Mouse (Mus musculus) B cell, adult 2 months (primary cell): Measurements from ENCODE around the gene Tsx.

Experiments used
- DNase-seq, 2 experiments: peaks; one replicate each; pipeline ENCODE4 v3.0.0; 2022

Gene Tsx

DNA sequence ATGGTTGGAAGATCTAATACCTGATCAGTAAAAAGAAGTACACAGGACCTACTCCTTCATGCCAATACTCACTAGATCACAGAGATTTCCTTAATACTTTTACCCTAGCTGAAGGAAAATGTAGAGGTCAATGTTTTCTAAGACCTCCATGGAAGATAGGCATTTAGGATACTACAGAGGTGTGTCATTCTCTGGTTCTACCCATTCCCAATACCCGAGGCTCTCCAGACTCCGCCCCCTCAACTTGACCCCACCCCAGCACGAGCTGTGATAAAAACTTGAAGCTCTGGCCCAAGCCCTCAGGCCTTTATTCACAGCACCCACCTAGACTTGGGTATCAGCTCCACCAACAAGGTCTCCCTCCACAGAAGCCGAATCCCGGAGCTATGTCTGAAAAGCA lies at the start of gene Tsx:
TSS of gene Tsx (plus strand) at position 301 of the 400 bp plus-strand sequence.
- no peak for DNase-seq

DNA sequence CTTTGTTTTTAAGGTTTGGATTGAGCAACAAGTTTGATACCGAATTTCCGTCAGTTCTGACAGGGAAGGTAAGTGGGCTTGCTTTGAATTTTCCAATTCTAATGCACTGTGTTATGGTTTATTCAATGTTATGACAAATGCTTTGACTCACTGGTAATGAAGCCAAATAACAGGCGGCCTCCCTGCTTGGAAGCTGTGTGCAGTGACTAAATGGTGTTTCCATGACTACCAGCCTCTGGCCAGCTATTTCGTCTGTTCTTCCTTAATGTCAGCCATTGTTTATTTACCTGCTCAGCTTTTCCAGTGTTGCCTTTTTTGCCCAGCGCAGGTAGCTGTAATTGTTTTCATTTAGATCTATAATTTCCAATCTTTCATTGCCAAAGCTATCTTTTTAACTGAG lies 48.1 kb upstream of the Tsx start:
- DNase-seq = no peak

DNA sequence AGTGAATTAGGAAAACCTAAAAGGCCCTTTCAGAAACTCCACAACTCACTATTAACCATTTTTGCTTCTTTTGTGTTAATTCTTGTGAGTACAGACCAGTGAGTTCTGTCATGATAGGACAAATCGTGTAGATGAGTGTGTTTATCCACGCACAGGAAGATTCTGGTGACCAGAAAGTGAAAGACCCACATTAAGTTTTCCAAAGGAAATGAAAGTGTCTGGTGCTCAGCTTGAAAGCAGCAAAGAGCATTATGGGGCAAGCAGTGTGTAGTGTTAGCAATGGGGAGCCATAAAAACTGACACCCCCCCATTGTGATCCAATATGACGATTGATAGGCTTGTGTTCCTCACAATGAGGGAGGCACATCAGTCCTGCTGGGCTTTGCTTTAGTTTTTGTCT lies 45.6 kb upstream of the Tsx start:
- DNase-seq = no peak

DNA sequence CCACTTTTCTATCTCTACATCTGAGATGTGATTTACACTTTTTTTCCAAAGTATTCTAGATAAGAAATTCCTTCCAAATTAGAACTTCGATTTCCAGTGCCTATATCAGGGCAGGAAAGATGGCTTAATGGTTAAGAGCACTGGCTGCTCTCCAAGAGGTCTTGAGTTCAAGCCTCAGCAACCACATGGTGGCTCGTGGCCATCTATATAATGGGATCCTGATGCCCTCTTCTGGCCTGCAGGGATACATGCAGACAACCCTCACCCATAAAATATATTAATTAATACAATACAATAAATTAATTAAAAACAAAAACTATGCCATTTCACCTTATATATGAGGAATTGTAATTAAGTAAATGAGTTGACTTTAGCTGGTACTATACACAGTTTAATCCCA lies 43.0 kb upstream of the Tsx start:
- peak in 1 of 2 experiments; percentile 10 for DNase-seq

- DNase-seq = peak; percentile 19 to 28
Measured at GRCm38 (mm10) chrX:103371627-103372026, 42.6 kb upstream of the Tsx start.

DNA sequence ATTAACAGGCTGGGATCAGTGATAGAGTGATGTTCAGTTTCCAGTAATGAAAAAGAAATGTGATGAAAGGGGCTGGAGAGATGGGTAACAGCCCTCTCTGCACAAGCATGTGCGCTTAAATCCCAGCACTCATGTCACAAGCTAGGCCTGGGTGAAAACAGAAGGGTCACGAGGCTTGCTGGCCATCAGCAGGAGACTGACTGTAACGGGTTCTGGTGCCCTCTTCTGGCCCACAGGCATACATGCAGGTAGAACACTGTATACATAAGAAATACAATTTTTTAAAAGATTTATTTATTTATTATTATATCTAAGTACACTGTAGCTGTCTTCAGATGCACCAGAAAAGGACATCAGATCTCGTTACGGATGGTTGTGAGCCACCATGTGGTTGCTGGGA lies 40.0 kb upstream of the Tsx start:
- DNase-seq = peak in 1 of 2 experiments; percentile 1

DNA sequence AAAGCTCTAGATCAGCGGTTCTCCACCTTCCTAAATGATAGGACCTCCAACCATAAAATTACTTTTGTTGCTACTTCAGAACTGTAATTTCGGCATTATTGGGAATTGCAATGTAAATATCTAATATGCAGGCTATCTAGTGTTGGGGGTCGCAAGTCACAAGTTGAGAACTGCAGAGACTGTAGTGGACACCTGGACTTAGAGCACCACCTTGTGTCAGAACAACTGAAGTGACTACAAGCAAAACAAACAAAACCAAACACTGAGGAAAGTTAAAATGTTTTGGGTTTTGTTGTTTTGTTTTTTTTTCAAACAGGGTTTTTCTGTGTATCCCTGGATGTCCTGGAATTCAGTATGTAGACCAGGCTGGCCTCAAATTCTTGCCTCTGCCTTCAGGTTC lies 29.7 kb upstream of the Tsx start:
- DNase-seq = no peak

DNA sequence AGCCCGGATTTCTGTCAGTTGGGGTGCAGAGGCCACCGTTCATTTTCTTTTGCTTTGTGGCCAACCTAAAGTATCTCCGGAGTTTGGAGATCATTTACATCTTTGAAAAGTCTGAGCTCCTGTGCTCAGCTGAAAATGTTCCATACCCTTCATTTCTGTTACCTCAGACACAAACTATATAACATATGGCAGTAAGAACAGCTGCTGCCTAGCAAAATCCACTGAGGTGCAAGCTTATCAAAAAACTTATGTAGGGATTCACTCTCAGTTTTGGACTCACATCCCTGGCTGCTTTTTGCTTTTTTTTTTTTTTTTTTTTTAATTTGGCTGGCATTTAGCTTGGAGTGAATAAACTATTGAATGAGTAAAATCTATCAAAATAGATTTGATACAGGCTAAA lies 26.1 kb upstream of the Tsx start:
- DNase-seq = no peak

DNA sequence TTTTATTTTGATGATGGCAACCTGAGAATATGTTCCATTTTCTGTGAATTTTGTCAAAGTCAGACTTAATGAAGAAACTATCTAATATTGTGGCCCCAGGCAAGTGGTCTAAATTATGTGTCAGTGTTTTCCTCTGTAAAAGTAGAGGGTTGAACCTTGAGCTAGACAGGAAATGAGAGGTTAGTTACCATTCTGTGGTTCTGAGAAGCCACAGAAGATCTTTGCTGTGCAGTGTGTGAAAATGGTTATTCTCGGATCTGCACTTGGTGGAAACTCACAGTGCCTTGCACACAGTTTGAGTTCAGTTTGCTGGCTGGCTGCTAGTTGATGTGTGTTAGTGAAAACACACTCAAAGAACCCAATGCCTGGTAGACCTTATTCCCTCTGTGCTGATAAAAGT lies 20.4 kb upstream of the Tsx start:
- DNase-seq = no peak

DNA sequence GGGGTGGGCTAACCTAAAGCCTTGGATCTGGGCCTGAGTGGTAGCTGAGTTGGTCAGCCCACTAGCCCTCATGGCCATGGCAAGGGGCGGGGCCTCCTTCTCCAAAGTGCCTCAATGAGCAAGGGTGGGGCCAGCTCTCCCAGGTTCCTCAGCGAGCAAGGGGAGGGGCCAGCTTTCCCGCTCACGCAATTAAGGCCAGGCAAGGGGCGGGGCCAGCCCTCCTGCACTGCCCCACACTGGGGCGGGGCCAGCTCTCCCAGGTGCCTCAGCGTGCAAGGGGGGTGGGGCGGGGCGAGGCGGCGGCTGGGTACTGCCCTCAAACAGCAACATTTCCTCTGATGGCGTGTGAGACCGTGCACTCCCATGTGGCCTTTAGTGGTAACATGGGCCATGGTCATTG lies 9.2 kb upstream of the Tsx start:
- no peak for DNase-seq

DNA sequence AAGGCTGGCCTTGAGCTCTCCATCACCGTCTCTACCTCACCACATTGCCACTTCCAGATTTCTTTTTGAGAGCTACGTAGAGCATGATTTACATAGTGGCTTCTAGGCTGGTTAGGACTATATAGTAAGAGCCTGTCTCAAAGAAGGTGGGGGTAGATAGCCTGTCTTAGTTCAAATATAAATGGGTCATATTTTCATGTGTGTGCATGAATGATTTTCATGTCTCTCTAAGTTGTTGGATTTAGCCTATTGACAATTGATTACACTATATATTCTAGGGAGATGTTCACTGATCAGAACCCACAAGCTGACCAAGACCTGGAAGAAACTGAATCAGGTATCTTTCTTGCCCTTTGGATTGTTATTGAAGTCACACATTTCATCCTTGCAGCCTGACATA lies 7.4 kb downstream of the Tsx start, which contains the start of gene Gm26992:
TSS of gene Gm26992 (plus strand) at position 301 of the 400 bp plus-strand sequence.
- DNase-seq = no peak

- no peak for DNase-seq
Measured at GRCm38 (mm10) chrX:103427677-103428076, 13.4 kb downstream of the Tsx start.

- no peak for DNase-seq
Measured at GRCm38 (mm10) chrX:103432293-103432692, 18.0 kb downstream of the Tsx start.

DNA sequence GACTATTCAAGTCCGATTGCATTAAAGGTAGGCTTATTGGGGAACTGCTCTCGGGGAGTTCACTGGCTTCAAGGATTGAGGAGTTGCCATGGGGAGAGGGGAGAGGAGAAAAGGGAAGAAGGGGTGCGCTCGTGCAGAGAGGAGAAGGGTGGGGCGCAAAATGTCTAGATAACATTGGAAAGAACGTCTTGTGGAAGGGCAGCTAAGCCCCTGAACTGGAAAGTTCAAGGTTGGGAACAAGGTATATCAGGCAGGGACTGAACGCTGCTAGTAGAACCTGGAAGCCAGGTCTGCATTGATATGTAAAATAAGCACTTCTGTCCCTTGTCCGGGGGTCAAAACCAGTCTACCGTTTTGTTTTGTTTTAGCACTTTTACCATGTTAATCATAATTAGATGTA lies 23.8 kb downstream of the Tsx start:
- no peak for DNase-seq

DNA sequence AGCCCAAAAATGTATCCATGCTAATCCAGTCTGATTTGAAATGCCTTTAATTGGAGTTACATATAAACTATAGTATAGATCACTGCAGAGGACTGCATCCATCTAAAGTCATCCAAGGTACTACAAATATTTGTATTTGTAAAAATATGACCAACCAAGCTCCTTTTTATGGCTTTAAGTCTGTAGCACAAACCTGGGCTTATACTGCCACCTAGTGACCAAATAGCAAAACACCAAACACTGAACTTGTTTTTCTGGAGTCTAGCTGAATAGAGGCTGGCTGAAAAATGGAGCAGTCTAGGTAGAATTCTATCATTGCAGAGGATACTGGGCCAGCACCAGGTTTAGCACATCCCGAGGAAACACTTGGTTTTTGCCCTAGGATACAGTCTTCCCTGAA lies 26.5 kb downstream of the Tsx start:
- peak; percentile 37 to 59 for DNase-seq

GRCm38 (mm10) chrX:103443755-103444154 lies 29.5 kb downstream of the Tsx start:
- peak; percentile 31 to 55 for DNase-seq

GRCm38 (mm10) chrX:103447539-103448169 lies 33.4 kb downstream of the Tsx start:
- DNase-seq = peak; percentile 10 to 66

GRCm38 (mm10) chrX:103448429-103448828 lies 34.2 kb downstream of the Tsx start:
- peak in 1 of 2 experiments; percentile 37 for DNase-seq

DNA sequence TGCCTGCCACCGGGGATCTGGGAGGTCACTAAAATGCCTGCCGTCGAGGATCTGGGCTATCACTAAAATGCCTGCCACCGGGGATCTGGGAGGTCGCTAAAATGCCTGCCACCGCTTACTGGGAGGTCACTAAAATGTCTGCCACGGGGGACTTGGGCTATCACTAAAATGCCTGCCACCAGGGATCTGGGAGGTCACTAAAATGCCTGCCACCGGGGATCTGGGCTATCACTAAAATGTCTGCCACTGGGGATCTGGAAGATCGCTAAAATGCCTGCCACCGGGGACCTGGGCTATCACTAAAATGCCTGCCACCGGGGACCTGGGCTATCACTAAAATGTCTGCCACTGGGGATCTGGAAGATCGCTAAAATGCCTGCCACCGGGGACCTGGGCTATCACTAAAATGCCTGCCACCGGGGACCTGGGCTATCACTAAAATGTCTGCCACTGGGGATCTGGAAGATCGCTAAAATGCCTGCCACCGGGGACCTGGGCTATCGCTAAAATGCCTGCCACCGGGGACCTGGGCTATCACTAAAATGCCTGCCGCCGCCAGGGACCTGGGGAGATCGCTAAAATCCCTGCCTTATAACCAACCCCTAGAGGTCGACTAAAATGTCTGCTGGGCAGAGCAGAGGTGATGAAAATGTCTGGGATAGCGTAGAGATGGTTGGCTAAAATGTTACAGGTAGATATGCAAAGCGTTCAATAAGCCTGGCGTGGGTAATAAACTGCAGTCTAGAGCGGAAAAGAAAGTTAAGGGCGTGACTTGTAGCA lies 34.9 kb downstream of the Tsx start:
- DNase-seq = peak in 1 of 2 experiments; percentile 25

GRCm38 (mm10) chrX:103452815-103453214 lies 38.5 kb downstream of the Tsx start:
- no peak for DNase-seq

- DNase-seq = peak in 1 of 2 experiments; percentile 55
Measured at GRCm38 (mm10) chrX:103460056-103460455, 45.8 kb downstream of the Tsx start.

GRCm38 (mm10) chrX:103468998-103469397 lies 54.7 kb downstream of the Tsx start:
- no peak for DNase-seq

DNA sequence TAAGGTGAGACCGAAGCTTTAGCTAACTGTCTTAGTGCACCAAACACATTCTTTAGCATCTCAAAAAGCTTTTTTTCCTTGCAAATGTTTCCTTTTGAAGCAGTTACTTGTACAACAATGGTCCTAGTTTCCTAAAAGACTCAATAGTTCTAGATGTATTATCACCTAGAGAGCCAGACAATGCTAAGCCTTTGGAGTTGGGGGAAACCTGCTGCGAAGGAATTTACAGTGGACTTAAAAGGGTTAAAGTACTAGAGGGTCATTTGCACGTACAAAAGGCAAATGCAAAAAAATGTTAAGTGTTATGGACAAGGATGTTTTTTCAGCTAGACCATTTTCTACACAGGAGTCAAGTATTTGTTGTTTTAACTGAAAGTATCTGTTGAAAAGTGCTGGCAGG lies 58.1 kb downstream of the Tsx start:
- no peak for DNase-seq
